Mouse (Mus musculus): ENCODE measurements at regions not wholly inside any gene's neighbourhood (a gene's known extent, or its start where the extent isn't known, plus 50 kb on each side); places are given as distances from the start of the nearest gene placed in this dataset.
A peak's percentile ranks its signal among the peaks of the same experiment; 100 is the strongest.

DNA sequence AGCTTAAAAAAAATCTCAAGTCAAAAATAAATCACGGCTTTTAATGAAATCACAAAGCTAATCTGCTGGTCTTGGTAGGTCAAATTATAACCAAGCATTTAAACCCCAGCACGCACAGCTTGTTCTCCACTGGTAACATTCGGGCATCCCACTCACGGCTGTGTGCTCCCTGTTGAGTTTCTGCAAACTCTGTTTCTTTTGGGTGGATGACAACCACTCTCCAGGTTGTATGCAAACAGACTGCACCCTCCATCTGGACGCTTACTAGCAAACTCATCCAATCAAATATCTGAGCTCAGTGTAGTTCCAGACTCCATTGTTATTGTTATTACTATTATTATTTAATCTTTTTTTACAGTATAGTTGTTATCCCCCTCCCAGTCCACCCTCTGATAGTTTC is 213.9 kb downstream of the Fam173b start:
- H3K27me3 ChIP-seq (ENCODE audit: insufficient read depth, low read length), result no peaks in the 10 kb centered on the region
- no peak overlapping the region for H3K9ac ChIP-seq (ENCODE audit: low read depth, low read length)
- H3K27ac ChIP-seq, result no peak overlapping the region
- 56% methylated on average over 5 of the region's 5 CpGs for WGBS
- H3K9me3 ChIP-seq (replicated peaks; ENCODE audit: low read length), result no peaks in the 10 kb centered on the region
- no peak overlapping the region for H3K4me3 ChIP-seq (replicated peaks; ENCODE audit: low read depth, low read length)
- no peak for DNase-seq (ENCODE audit: low spot score)
- ATAC-seq (replicated peaks; ENCODE audit: low FRiP score, low read depth), result no peak
- no peak for TF ChIP-seq CTCF (IDR thresholded peaks at IDR 0.05; ENCODE audit: low read depth)
- no peak overlapping the region for H3K4me2 ChIP-seq (ENCODE audit: low read length)
- no peaks in the 10 kb centered on the region for H3K4me1 ChIP-seq (replicated peaks; ENCODE audit: insufficient read depth, low read length)
- H3K36me3 ChIP-seq (ENCODE audit: insufficient read depth, low read length), result no peaks in the 10 kb centered on the region

DNA sequence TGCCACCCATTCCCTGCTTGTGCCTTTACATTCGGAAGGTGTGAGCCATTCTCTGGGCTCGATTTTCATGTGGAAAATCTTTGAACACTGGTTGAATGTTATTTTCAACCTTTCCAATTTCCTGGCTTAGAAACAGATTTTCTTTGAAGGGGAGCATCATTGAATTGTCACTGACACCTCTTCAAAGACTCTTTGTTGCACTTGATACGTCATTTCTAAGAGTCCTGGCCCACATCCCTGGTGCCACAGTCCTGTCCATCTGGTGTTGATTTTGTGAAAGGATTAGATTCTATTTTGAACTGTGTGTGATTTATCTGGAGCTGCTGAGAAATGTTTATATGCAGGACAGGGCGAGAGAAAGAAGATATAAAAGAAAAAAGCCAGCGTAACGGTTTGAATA is 217.6 kb downstream of the Fam173b start:
- Histone ChIP-seq H3K4me3 (replicated peaks; ENCODE audit: low read depth, low read length) (no peak overlapping the region), H3K27me3 (ENCODE audit: insufficient read depth, low read length) (no peaks in the 10 kb centered on the region), H3K4me1 (replicated peaks; ENCODE audit: insufficient read depth, low read length) (no peaks in the 10 kb centered on the region), H3K4me2 (ENCODE audit: low read length) (no peak overlapping the region), H3K9ac (ENCODE audit: low read depth, low read length) (no peak overlapping the region), H3K9me3 (replicated peaks; ENCODE audit: low read length) (no peaks in the 10 kb centered on the region), H3K36me3 (ENCODE audit: insufficient read depth, low read length) (no peaks in the 10 kb centered on the region), H3K27ac (no peak overlapping the region)
- TF ChIP-seq CTCF (IDR thresholded peaks at IDR 0.05; ENCODE audit: low read depth), result no peak
- ATAC-seq (replicated peaks; ENCODE audit: low FRiP score, low read depth) (no peak), DNase-seq (ENCODE audit: low spot score) (no peak)
- 75% methylated on average over 6 of the region's 6 CpGs for WGBS

DNA sequence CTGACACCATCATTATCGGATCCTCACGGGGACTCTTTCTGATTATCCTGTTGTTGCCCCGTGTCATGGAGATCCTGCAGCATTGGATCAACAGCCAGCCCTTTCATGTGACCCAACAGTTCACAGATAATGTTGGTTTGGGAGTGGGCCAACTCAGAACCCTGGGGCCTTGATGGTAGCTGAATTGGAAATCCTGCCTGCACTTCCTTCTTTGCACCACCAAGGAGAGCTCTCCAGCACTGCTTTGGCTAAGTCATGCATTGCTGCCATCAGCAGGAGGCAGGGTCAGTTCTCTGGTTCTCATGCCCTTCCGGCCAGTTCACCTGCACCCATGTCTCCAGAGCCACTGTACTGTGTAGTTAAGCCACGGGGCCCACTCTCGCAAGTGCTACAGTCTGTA is 225.6 kb downstream of the Fam173b start:
- Histone ChIP-seq H3K27me3 (ENCODE audit: insufficient read depth, low read length) (no peaks in the 10 kb centered on the region), H3K4me1 (replicated peaks; ENCODE audit: insufficient read depth, low read length) (no peaks in the 10 kb centered on the region), H3K4me2 (ENCODE audit: low read length) (no peak overlapping the region), H3K27ac (no peak overlapping the region), H3K9ac (ENCODE audit: low read depth, low read length) (no peak overlapping the region), H3K36me3 (ENCODE audit: insufficient read depth, low read length) (no peaks in the 10 kb centered on the region), H3K4me3 (replicated peaks; ENCODE audit: low read depth, low read length) (no peak overlapping the region), H3K9me3 (replicated peaks; ENCODE audit: low read length) (no peaks in the 10 kb centered on the region)
- ATAC-seq (replicated peaks; ENCODE audit: low FRiP score, low read depth), result no peak
- no peak for DNase-seq (ENCODE audit: low spot score)
- TF ChIP-seq CTCF (IDR thresholded peaks at IDR 0.05; ENCODE audit: low read depth), result peak; percentile 19; the same call in 1 of the 2 replicates
- 93% methylated on average over 6 of the region's 6 CpGs for WGBS

DNA sequence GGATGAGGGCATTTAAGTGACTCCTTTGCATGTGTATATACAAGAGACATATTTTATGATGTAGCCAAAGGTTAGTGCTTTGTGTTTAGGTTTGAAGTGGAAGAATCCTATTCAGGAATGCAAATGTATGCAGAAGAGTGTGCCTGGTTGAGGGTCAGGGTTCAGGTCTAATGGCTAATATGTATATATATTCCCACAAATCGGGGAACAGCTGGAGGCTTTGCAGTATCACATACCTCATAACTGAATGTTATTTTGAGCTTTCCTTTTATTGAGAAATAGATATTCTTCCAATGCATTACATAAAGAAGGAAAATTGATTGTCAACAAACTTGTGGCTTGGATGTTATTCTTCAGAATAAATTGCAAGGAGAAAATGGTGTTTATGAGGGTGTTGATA is 239.9 kb downstream of the Fam173b start:
- ATAC-seq (replicated peaks; ENCODE audit: low FRiP score, low read depth) (no peak), DNase-seq (ENCODE audit: low spot score) (no peak)
- WGBS, result 84% methylated on average over 1 of the region's 1 CpGs

DNA sequence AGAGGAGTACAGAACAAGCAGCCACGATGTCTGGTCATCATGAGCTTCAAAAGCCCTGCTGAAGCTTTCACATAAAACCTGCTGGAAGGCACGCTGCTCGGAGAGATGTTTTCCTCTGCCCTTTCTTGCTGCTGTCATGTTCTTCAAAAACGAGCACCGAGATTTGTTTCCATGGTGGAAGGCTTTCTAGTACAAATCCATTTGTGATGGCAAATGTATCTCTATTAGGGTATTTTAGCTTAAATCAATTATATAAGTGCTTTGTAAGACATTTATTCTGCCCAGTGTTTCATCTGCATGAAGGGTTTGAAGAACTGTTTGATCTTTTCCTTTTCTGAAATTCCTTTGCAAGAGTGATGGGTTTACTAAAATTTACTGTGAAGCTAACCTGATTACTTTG is 253.1 kb downstream of the Fam173b start:
- TF ChIP-seq CTCF (IDR thresholded peaks at IDR 0.05; ENCODE audit: low read depth), result no peak
- no peaks in the 10 kb centered on the region for H3K9me3 ChIP-seq (replicated peaks; ENCODE audit: low read length)
- no peak overlapping the region for H3K4me3 ChIP-seq (replicated peaks; ENCODE audit: low read depth, low read length)
- no peaks in the 10 kb centered on the region for H3K27me3 ChIP-seq (ENCODE audit: insufficient read depth, low read length)
- DNase-seq (ENCODE audit: low spot score) (no peak), ATAC-seq (replicated peaks; ENCODE audit: low FRiP score, low read depth) (no peak)
- no peaks in the 10 kb centered on the region for H3K36me3 ChIP-seq (ENCODE audit: insufficient read depth, low read length)
- no peaks in the 10 kb centered on the region for H3K4me1 ChIP-seq (replicated peaks; ENCODE audit: insufficient read depth, low read length)
- no peak overlapping the region for H3K4me2 ChIP-seq (ENCODE audit: low read length)
- H3K9ac ChIP-seq (ENCODE audit: low read depth, low read length), result no peak overlapping the region
- H3K27ac ChIP-seq, result no peak overlapping the region
- 80% methylated on average over 5 of the region's 5 CpGs for WGBS

More for the DNA sequence above, 239.9 kb downstream of the Fam173b start:
- Histone ChIP-seq H3K36me3 (ENCODE audit: insufficient read depth, low read length) (no peaks in the 10 kb centered on the region), H3K4me2 (ENCODE audit: low read length) (no peak overlapping the region), H3K27ac (no peak overlapping the region), H3K4me1 (replicated peaks; ENCODE audit: insufficient read depth, low read length) (no peaks in the 10 kb centered on the region), H3K9ac (ENCODE audit: low read depth, low read length) (no peak overlapping the region), H3K9me3 (replicated peaks; ENCODE audit: low read length) (no peaks in the 10 kb centered on the region), H3K27me3 (ENCODE audit: insufficient read depth, low read length) (no peaks in the 10 kb centered on the region), H3K4me3 (replicated peaks; ENCODE audit: low read depth, low read length) (no peak overlapping the region)
- no peak for TF ChIP-seq CTCF (IDR thresholded peaks at IDR 0.05; ENCODE audit: low read depth)

DNA sequence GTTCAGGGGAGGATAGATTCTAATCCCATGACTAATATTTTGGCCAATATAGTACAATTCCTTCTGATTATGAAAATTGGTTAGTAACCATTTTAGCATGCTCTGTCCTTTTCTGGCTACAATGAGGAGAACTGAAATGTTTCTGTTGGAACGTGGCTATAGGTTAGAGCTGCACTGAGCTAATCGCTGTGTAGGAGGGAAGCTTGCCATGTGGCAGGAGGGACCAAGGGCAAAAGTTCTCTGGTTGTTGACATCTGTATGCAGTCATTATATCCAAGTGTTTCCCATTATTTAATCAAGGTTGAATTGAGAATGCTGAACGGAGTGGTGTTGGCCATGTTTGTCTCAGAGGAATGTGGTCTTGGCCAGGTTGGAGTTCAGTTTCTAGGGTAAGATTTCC is 253.5 kb downstream of the Fam173b start:
- no peaks in the 10 kb centered on the region for H3K9me3 ChIP-seq (replicated peaks; ENCODE audit: low read length)
- no peak for TF ChIP-seq CTCF (IDR thresholded peaks at IDR 0.05; ENCODE audit: low read depth)
- 65% methylated on average over 3 of the region's 3 CpGs for WGBS
- H3K4me1 ChIP-seq (replicated peaks; ENCODE audit: insufficient read depth, low read length), result no peaks in the 10 kb centered on the region
- no peaks in the 10 kb centered on the region for H3K27me3 ChIP-seq (ENCODE audit: insufficient read depth, low read length)
- no peak overlapping the region for H3K4me2 ChIP-seq (ENCODE audit: low read length)
- H3K9ac ChIP-seq (ENCODE audit: low read depth, low read length), result no peak overlapping the region
- DNase-seq (ENCODE audit: low spot score) (no peak), ATAC-seq (replicated peaks; ENCODE audit: low FRiP score, low read depth) (no peak)
- H3K4me3 ChIP-seq (replicated peaks; ENCODE audit: low read depth, low read length), result no peak overlapping the region
- no peak overlapping the region for H3K27ac ChIP-seq
- H3K36me3 ChIP-seq (ENCODE audit: insufficient read depth, low read length), result no peaks in the 10 kb centered on the region

DNA sequence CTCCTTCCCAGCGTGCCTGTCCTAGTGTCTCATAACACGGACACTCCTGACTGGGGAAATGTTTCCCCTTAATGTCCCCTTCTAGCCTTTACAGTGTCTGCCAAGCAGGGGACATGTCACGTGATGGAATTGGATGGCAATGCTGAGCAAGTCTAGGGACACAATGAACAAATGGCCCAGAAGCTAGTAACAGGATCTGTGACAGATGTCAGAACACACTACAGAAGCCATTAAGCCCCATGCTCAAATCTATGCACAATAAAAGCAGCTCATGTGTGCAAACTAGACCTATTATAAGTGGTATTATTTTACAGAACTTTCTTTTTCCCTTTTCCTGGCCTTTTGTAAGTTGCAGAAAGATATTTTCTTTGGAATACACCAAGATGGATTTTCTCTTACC is 267.4 kb downstream of the Fam173b start:
- H3K4me2 ChIP-seq (ENCODE audit: low read length), result no peak overlapping the region
- peak; percentile 19 for DNase-seq (ENCODE audit: low spot score)

More for the DNA sequence above, 267.4 kb downstream of the Fam173b start:
- H3K4me1 ChIP-seq (replicated peaks; ENCODE audit: insufficient read depth, low read length), result no peaks in the 10 kb centered on the region
- H3K36me3 ChIP-seq (ENCODE audit: insufficient read depth, low read length), result no peaks in the 10 kb centered on the region
- no peak overlapping the region for H3K9ac ChIP-seq (ENCODE audit: low read depth, low read length)
- ATAC-seq (replicated peaks; ENCODE audit: low FRiP score, low read depth), result no peak
- WGBS, result 59% methylated on average over 3 of the region's 3 CpGs
- TF ChIP-seq CTCF (IDR thresholded peaks at IDR 0.05; ENCODE audit: low read depth), result no peak
- H3K27me3 ChIP-seq (ENCODE audit: insufficient read depth, low read length), result no peaks in the 10 kb centered on the region
- no peak overlapping the region for H3K27ac ChIP-seq
- H3K4me3 ChIP-seq (replicated peaks; ENCODE audit: low read depth, low read length), result no peak overlapping the region
- no peaks in the 10 kb centered on the region for H3K9me3 ChIP-seq (replicated peaks; ENCODE audit: low read length)

Measured in kidney, postnatal 0 days (tissue).